Mouse (Mus musculus) embryonic facial prominence, embryonic 12.5 days (tissue): ENCODE results near the gene Anapc11. TPM values are rescaled to one million over a fixed set of nuclear protein-coding genes. Genes with fewer than 3 reads are reported as not detected.
A peak's percentile ranks its signal among the peaks of the same experiment; 100 is the strongest.

Source experiments
- ATAC-seq: fragments of 200-750 bp; cut with Nextera tagmentation; 2 replicates; pipeline ENCODE4 v1.8.0; 2017; ENCODE audit not compliant: insufficient number of reproducible peaks, insufficient read depth, low FRiP score, low TSS enrichment
- H3K27ac ChIP-seq: fragments of 300-500 bp; sonication (generic); 2 replicates; pipeline ENCODE4 v1.5.1; 2016; ENCODE audit warnings: mild to moderate bottlenecking
- H3K27me3 ChIP-seq: fragments of 300-500 bp; sonication (generic); 2 replicates; pipeline ENCODE4 v1.6.1; 2016; ENCODE audit warnings: mild to moderate bottlenecking, moderate library complexity
- H3K36me3 ChIP-seq: fragments of 300-500 bp; sonication (generic); 2 replicates; pipeline ENCODE4 v1.6.1; 2016; ENCODE audit warnings: mild to moderate bottlenecking
- H3K4me1 ChIP-seq: fragments of 300-500 bp; sonication (generic); 2 replicates; pipeline ENCODE4 v1.6.1; 2016
- H3K4me2 ChIP-seq: fragments of 300-500 bp; sonication (generic); replicated peaks from 2 replicates; pipeline ENCODE4 v1.6.1; 2016; ENCODE audit warnings: mild to moderate bottlenecking, moderate library complexity
- H3K4me3 ChIP-seq: fragments of 300-500 bp; sonication (generic); 2 replicates; pipeline ENCODE4 v1.5.1; 2016; ENCODE audit warnings: mild to moderate bottlenecking
- H3K9ac ChIP-seq: fragments of 300-500 bp; sonication (generic); 2 replicates; pipeline ENCODE4 v1.6.1; 2016; ENCODE audit warnings: mild to moderate bottlenecking, moderate library complexity
- H3K9me3 ChIP-seq: fragments of 300-500 bp; sonication (generic); 2 replicates; pipeline ENCODE4 v1.6.1; 2016; ENCODE audit warnings: mild to moderate bottlenecking, moderate library complexity
- WGBS: fragments of 180-500 bp; shearing (Covaris S2); methylation state at CpG from one replicate; pipeline ENCODE4 v1.1.7; 2016; 5-methylcytosine and 5-hydroxymethylcytosine counted together
- polyA plus RNA-seq: library from polyadenylated mRNA; unstranded; fragments of >200 nt; fragmentation: Nextera tagmentation; extraction: Ambion mirVana; gene quantifications from 2 replicates; pipeline ENCODE4 v1.2.1, GENCODE M21; 2016

Gene Anapc11
- polyA plus RNA-seq, 1 experiment from 2014 or later: 191 TPM

GRCm38 (mm10) chr11:120576365-120576981 lies 21.7 kb upstream of the Anapc11 start:
- Histone ChIP-seq H3K27me3 (no peaks in the 10 kb centered on the region), H3K9ac (no peak overlapping the region), H3K36me3 (peaks cover 27% of the 10 kb centered on the region), H3K4me2 (no peak overlapping the region), H3K27ac (no peak overlapping the region), H3K4me3 (no peak overlapping the region), H3K9me3 (no peaks in the 10 kb centered on the region), H3K4me1 (peaks cover 32% of the 10 kb centered on the region)
- WGBS: 76% methylated on average over 3 of the region's 3 CpGs
- ATAC-seq: no peak

- Histone ChIP-seq H3K4me3 (no peak overlapping the region), H3K9ac (no peak overlapping the region)
- 84% methylated on average over 7 of the region's 7 CpGs for WGBS
Observed at GRCm38 (mm10) chr11:120577211-120578023, 20.8 kb upstream of the Anapc11 start.

GRCm38 (mm10) chr11:120578024-120578693 lies 20.1 kb upstream of the Anapc11 start:
- Histone ChIP-seq H3K27me3 (no peaks in the 10 kb centered on the region), H3K4me1 (peaks cover 34% of the 10 kb centered on the region), H3K27ac (0 out of 2 replicates have a peak overlapping the region, but pooled peaks have one; percentile 11), H3K36me3 (peaks cover 26% of the 10 kb centered on the region), H3K9ac (no peak overlapping the region), H3K9me3 (no peaks in the 10 kb centered on the region), H3K4me2 (no peak overlapping the region; the same call in 1 of the 2 replicates), H3K4me3 (no peak overlapping the region)
- WGBS: 85% methylated on average over 10 of the region's 10 CpGs
- ATAC-seq: no peak

More at GRCm38 (mm10) chr11:120577211-120578023, 20.8 kb upstream of the Anapc11 start:
- peaks cover 34% of the 10 kb centered on the region for H3K4me1 ChIP-seq
- H3K27me3 ChIP-seq: no peaks in the 10 kb centered on the region
- H3K4me2 ChIP-seq: no peak overlapping the region
- peaks cover 26% of the 10 kb centered on the region for H3K36me3 ChIP-seq
- no peak for ATAC-seq
- H3K27ac ChIP-seq: peak overlapping the region; percentile 46; the same call in 1 of the 2 replicates
- H3K9me3 ChIP-seq: no peaks in the 10 kb centered on the region

- WGBS: 73% methylated on average over 11 of the region's 11 CpGs
- Histone ChIP-seq H3K9ac (0 out of 2 replicates have a peak overlapping the region, but pooled peaks have one; percentile 98), H3K36me3 (peaks cover 31% of the 10 kb centered on the region), H3K9me3 (no peaks in the 10 kb centered on the region), H3K4me1 (peaks cover 34% of the 10 kb centered on the region), H3K4me2 (no peak overlapping the region; the same call in 1 of the 2 replicates), H3K27me3 (no peaks in the 10 kb centered on the region), H3K4me3 (no peak overlapping the region), H3K27ac (no peak overlapping the region)
- no peak for ATAC-seq
Observed at GRCm38 (mm10) chr11:120578694-120579243, 19.5 kb upstream of the Anapc11 start.

- Histone ChIP-seq H3K4me3 (peak overlapping the region; percentile 92), H3K4me2 (peak overlapping the region; percentile 95), H3K9ac (peak overlapping the region; percentile 98; the same call in 1 of the 2 replicates), H3K27me3 (no peaks in the 10 kb centered on the region), H3K4me1 (peaks cover 29% of the 10 kb centered on the region), H3K9me3 (no peaks in the 10 kb centered on the region; the same call in 1 of the 2 replicates), H3K27ac (peak overlapping the region; percentile 92), H3K36me3 (peaks cover 38% of the 10 kb centered on the region)
- ATAC-seq: 0 out of 2 replicates have a peak, but pooled peaks have one; percentile 12
- 61% methylated on average over 15 of the region's 15 CpGs for WGBS
Observed at GRCm38 (mm10) chr11:120579316-120580107, 18.7 kb upstream of the Anapc11 start.

- Histone ChIP-seq H3K4me1 (peaks cover 27% of the 10 kb centered on the region), H3K4me3 (peak overlapping the region; percentile 92), H3K27me3 (no peaks in the 10 kb centered on the region), H3K27ac (peak overlapping the region; percentile 92), H3K9ac (peak overlapping the region; percentile 98), H3K36me3 (peaks cover 43% of the 10 kb centered on the region), H3K4me2 (peak overlapping the region; percentile 95), H3K9me3 (no peaks in the 10 kb centered on the region; the same call in 1 of the 2 replicates)
- 52% methylated on average over 7 of the region's 7 CpGs for WGBS
- ATAC-seq: no peak
Observed at GRCm38 (mm10) chr11:120580190-120580589, 18.0 kb upstream of the Anapc11 start.

- H3K27me3 ChIP-seq: no peaks in the 10 kb centered on the region
- ATAC-seq: no peak
- peak overlapping the region; percentile 92 for H3K27ac ChIP-seq
- peaks cover 27% of the 10 kb centered on the region for H3K4me1 ChIP-seq
- WGBS: 1% methylated on average over 42 of the region's 44 CpGs
- no peaks in the 10 kb centered on the region; the same call in 1 of the 2 replicates for H3K9me3 ChIP-seq
- peak overlapping the region; percentile 95 for H3K4me2 ChIP-seq
- H3K9ac ChIP-seq: peak overlapping the region; percentile 98
- H3K4me3 ChIP-seq: peak overlapping the region; percentile 92
- H3K36me3 ChIP-seq: peaks cover 50% of the 10 kb centered on the region
Observed at GRCm38 (mm10) chr11:120580871-120581331, 17.3 kb upstream of the Anapc11 start.

- peak within 1 kb of the TSS; percentile 95 for H3K4me2 ChIP-seq
- peak within 1 kb of the TSS; percentile 92 for H3K4me3 ChIP-seq
- WGBS: 5% methylated on average over 75 of the region's 75 CpGs
- peak within 1 kb of the TSS; percentile 98 for H3K9ac ChIP-seq
- H3K4me1 ChIP-seq: peaks cover 27% of the 10 kb centered on the region
- ATAC-seq: 0 out of 2 replicates have a peak, but pooled peaks have one; percentile 25
- peak within 1 kb of the TSS; percentile 92 for H3K27ac ChIP-seq
- H3K36me3 ChIP-seq: peaks cover 58% of the 10 kb centered on the region
- H3K9me3 ChIP-seq: no peaks in the 10 kb centered on the region; the same call in 1 of the 2 replicates
- H3K27me3 ChIP-seq: no peaks in the 10 kb centered on the region
Observed at GRCm38 (mm10) chr11:120581490-120582267, 16.5 kb upstream of the Anapc11 start, which contains the start of gene Arhgdia. TSS of gene Arhgdia (minus strand) at chr11:120581624.

- Histone ChIP-seq H3K36me3 (peaks cover 63% of the 10 kb centered on the region), H3K4me1 (peaks cover 27% of the 10 kb centered on the region), H3K9ac (peak overlapping the region; percentile 98; the same call in 1 of the 2 replicates), H3K27ac (peak overlapping the region; percentile 92), H3K27me3 (no peaks in the 10 kb centered on the region), H3K4me3 (peak overlapping the region; percentile 92), H3K9me3 (no peaks in the 10 kb centered on the region; the same call in 1 of the 2 replicates), H3K4me2 (peak overlapping the region; percentile 95)
- 77% methylated on average over 8 of the region's 8 CpGs for WGBS
- ATAC-seq: no peak; the same call in 1 of the 2 replicates
Observed at GRCm38 (mm10) chr11:120582268-120582981, 15.8 kb upstream of the Anapc11 start.
